Mouse (Mus musculus) lung, postnatal 0 days (tissue): ENCODE results near the gene Cmtm8. TPM values are rescaled to one million over a fixed set of nuclear protein-coding genes. Genes with fewer than 3 reads are reported as not detected.

ENCODE experiments used
- ATAC-seq: fragments of 200-750 bp; cut with Nextera tagmentation; 2 replicates; pipeline ENCODE4 v1.8.0; 2017; ENCODE audit warnings: moderate library complexity
- DNase-seq: peaks from one replicate; pipeline ENCODE4 v3.0.0-alpha.2; 2016; ENCODE audit warnings: low spot score
- H3K27ac ChIP-seq: fragments of 300-500 bp; sonication (generic); 2 replicates; pipeline ENCODE4 v1.5.1; 2014; ENCODE audit warnings: antibody characterized with exemption, mild to moderate bottlenecking, low read length, mixed read lengths
- H3K27me3 ChIP-seq: fragments of 300-500 bp; sonication (generic); replicated peaks from 2 replicates; pipeline ENCODE4 v1.6.1; 2014; ENCODE audit warnings: low read length, mixed read lengths; ENCODE audit not compliant: insufficient read depth
- H3K36me3 ChIP-seq: fragments of 300-500 bp; sonication (generic); 2 replicates; pipeline ENCODE4 v1.6.1; 2014; ENCODE audit warnings: low read length, mixed read lengths; ENCODE audit not compliant: insufficient read depth
- H3K4me1 ChIP-seq: fragments of 300-500 bp; sonication (generic); 2 replicates; pipeline ENCODE4 v1.6.1; 2014; ENCODE audit warnings: antibody characterized with exemption, low read depth, low read length, mixed read lengths; ENCODE audit not compliant: insufficient read depth
- H3K4me2 ChIP-seq: fragments of 300-500 bp; sonication (generic); replicated peaks from 2 replicates; pipeline ENCODE4 v1.6.1; 2014; ENCODE audit warnings: low read depth, mild to moderate bottlenecking, low read length, moderate library complexity, mixed read lengths
- H3K4me3 ChIP-seq: fragments of 300-500 bp; sonication (generic); 2 replicates; pipeline ENCODE4 v1.5.1; 2014; ENCODE audit warnings: low read depth, low read length
- H3K9ac ChIP-seq: fragments of 300-500 bp; sonication (generic); replicated peaks from 2 replicates; pipeline ENCODE4 v1.6.1; 2014; ENCODE audit warnings: low read depth, mild to moderate bottlenecking
- H3K9me3 ChIP-seq: fragments of 300-500 bp; sonication (generic); 2 replicates; pipeline ENCODE4 v1.6.1; 2016; ENCODE audit warnings: low read length, mixed read lengths
- CTCF ChIP-seq: IDR thresholded peaks from 2 replicates; pipeline ENCODE4 v1.5.1; 2016; ENCODE audit warnings: antibody characterized with exemption, mild to moderate bottlenecking
- EP300 ChIP-seq: IDR thresholded peaks from 2 replicates; pipeline ENCODE4 v1.6.1; 2016; ENCODE audit warnings: antibody characterized with exemption, mild to moderate bottlenecking, control low read depth
- WGBS: fragments of 180-500 bp; shearing (Covaris S2); extraction: QIAGEN DNeasy Blood & Tissue Kit; methylation state at CpG from one replicate; pipeline ENCODE4 v1.1.7; 2014; 5-methylcytosine and 5-hydroxymethylcytosine counted together
- polyA plus RNA-seq: library from polyadenylated mRNA; unstranded; fragments of >200 nt; fragmentation: Nextera tagmentation; extraction: Ambion mirVana; gene quantifications from 2 replicates; pipeline ENCODE4 v1.2.1, GENCODE M21; 2015

Cmtm8 gene
- polyA plus RNA-seq, 1 experiment from 2014 or later: 130 TPM

- no peak overlapping the region for H3K4me3 ChIP-seq
- no peaks in the 10 kb centered on the region for H3K4me1 ChIP-seq
- TF ChIP-seq EP300: no peak
- peak; percentile 69 for TF ChIP-seq CTCF
- ATAC-seq (no peak), DNase-seq (peak; percentile 55)
- H3K9me3 ChIP-seq: no peaks in the 10 kb centered on the region
- 60% methylated on average over 13 of the region's 13 CpGs for WGBS
- H3K27ac ChIP-seq: no peak overlapping the region
- no peaks in the 10 kb centered on the region for H3K36me3 ChIP-seq
- no peak overlapping the region for H3K9ac ChIP-seq
- no peaks in the 10 kb centered on the region for H3K27me3 ChIP-seq
- H3K4me2 ChIP-seq: no peak overlapping the region
Measured at GRCm38 (mm10) chr9:114763341-114763740, 80.6 kb downstream of the Cmtm8 start.

GRCm38 (mm10) chr9:114761848-114762247 lies 82.1 kb downstream of the Cmtm8 start:
- no peaks in the 10 kb centered on the region for H3K9me3 ChIP-seq
- DNase-seq (no peak), ATAC-seq (no peak)
- TF ChIP-seq EP300 (no peak), CTCF (no peak)
- WGBS: 60% methylated on average over 11 of the region's 11 CpGs
- H3K4me2 ChIP-seq: no peak overlapping the region
- H3K9ac ChIP-seq: no peak overlapping the region
- H3K27ac ChIP-seq: no peak overlapping the region
- H3K4me3 ChIP-seq: no peak overlapping the region
- H3K36me3 ChIP-seq: 0 out of 2 replicates have a peak, but pooled peaks cover 3% of the 10 kb centered on the region
- no peaks in the 10 kb centered on the region for H3K27me3 ChIP-seq
- no peaks in the 10 kb centered on the region for H3K4me1 ChIP-seq

- ATAC-seq: no peak
- no peaks in the 10 kb centered on the region for H3K4me1 ChIP-seq
- H3K27ac ChIP-seq: no peak overlapping the region
- no peaks in the 10 kb centered on the region for H3K9me3 ChIP-seq
- 68% methylated on average over 5 of the region's 5 CpGs for WGBS
- H3K36me3 ChIP-seq: 0 out of 2 replicates have a peak, but pooled peaks cover 3% of the 10 kb centered on the region
- no peak for TF ChIP-seq EP300
- H3K4me2 ChIP-seq: no peak overlapping the region
- no peak overlapping the region for H3K4me3 ChIP-seq
- H3K27me3 ChIP-seq: no peaks in the 10 kb centered on the region
- no peak overlapping the region for H3K9ac ChIP-seq
- DNase-seq: no peak
Measured at GRCm38 (mm10) chr9:114760353-114760752, 83.6 kb downstream of the Cmtm8 start.

GRCm38 (mm10) chr9:114759886-114760285 lies 84.1 kb downstream of the Cmtm8 start:
- Histone ChIP-seq H3K4me3 (no peak overlapping the region), H3K4me2 (no peak overlapping the region), H3K4me1 (no peaks in the 10 kb centered on the region), H3K27me3 (no peaks in the 10 kb centered on the region), H3K9me3 (no peaks in the 10 kb centered on the region), H3K27ac (no peak overlapping the region), H3K9ac (no peak overlapping the region), H3K36me3 (0 out of 2 replicates have a peak, but pooled peaks cover 3% of the 10 kb centered on the region)
- DNase-seq (no peak), ATAC-seq (no peak)
- TF ChIP-seq EP300: no peak
- TF ChIP-seq CTCF: no peak
- WGBS: 84% methylated on average over 4 of the region's 4 CpGs

GRCm38 (mm10) chr9:114758801-114759200 lies 85.2 kb downstream of the Cmtm8 start:
- Histone ChIP-seq H3K4me3 (no peak overlapping the region), H3K4me1 (no peaks in the 10 kb centered on the region), H3K27me3 (no peaks in the 10 kb centered on the region), H3K9ac (no peak overlapping the region), H3K36me3 (0 out of 2 replicates have a peak, but pooled peaks cover 3% of the 10 kb centered on the region), H3K9me3 (no peaks in the 10 kb centered on the region), H3K27ac (no peak overlapping the region), H3K4me2 (no peak overlapping the region)
- no peak for DNase-seq
- TF ChIP-seq EP300 (no peak), CTCF (no peak)
- no peak for ATAC-seq
- WGBS: 82% methylated on average over 5 of the region's 5 CpGs

- Histone ChIP-seq H3K36me3 (0 out of 2 replicates have a peak, but pooled peaks cover 3% of the 10 kb centered on the region), H3K4me3 (no peak overlapping the region), H3K27ac (no peak overlapping the region), H3K4me2 (no peak overlapping the region), H3K9ac (no peak overlapping the region), H3K4me1 (no peaks in the 10 kb centered on the region), H3K9me3 (no peaks in the 10 kb centered on the region), H3K27me3 (no peaks in the 10 kb centered on the region)
- ATAC-seq: no peak
- no peak for DNase-seq
- TF ChIP-seq CTCF (no peak), EP300 (no peak)
- 63% methylated on average over 7 of the region's 7 CpGs for WGBS
Measured at GRCm38 (mm10) chr9:114758272-114758671, 85.7 kb downstream of the Cmtm8 start.
